Mouse (Mus musculus): Measurements from ENCODE around the gene Oser1.
"Not testable (repeated sequence)": the region's sequence is repeated elsewhere in the genome, so short reads cannot be mapped to it uniquely, and the experiment has no call there.

The Oser1 gene

DNA sequence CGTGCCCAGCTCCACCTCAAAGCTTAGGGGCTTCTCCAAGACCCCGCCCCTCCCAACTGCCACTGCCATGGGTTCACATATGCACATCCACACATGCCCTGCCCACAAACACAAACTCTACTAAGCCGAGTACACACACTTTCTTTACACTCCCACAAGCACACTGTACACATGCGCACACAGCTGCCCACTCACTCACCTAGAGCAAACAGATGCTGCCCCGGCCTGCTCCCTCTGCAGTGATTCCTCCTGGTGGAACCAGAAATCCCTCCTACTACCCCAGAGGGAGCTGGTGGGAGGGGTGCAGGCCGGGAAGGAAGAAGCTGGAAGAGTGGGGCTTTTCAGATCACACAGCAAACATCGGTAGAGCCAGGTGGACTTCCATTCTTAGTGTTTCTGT is 19.5 kb upstream of the Oser1 start:
- DNase-seq (ENCODE audit: low read depth, low spot score) = no peak

DNA sequence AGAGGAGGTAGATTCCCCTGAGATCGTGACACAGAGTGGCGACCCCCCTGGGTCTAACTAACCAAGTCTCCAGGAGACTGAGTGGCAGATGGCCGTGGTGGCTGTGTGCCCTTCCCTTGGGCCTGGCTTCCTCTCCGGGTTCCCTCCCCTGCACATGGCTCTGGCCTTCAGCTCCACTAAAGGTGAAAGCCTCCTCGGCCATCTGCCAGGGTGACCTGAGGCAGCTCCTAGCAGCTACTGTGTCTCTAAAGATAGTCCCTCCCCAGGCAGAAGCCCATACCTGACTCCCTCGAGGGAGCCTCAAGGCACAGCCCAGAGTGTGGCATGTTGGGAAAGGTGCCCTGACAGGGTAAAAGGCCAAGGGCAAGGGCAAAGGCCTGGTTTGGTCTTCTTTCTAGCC is 19.0 kb upstream of the Oser1 start:
- peak; percentile 81 for DNase-seq (ENCODE audit: low read depth, low spot score)

DNA sequence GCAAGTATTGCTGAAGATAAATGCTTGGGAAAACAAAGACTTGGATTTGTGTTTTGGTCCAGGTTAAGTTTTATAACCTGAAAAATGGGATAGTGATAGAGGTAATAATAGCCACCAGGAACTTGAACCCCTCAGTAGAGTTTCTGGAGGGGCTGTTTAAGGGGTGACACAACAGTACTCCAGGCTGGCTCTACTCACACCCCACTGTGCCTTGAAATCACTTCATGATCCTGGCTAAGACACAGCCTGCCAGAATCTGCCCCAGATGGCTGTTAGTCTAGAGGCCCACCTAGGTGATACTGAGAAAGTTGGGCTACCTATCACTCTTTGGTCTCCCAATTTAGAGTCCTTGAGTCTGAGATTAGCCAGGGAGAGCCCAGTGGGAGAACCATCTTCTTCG is 15.0 kb upstream of the Oser1 start:
- DNase-seq (ENCODE audit: low read depth, low spot score) = no peak

DNA sequence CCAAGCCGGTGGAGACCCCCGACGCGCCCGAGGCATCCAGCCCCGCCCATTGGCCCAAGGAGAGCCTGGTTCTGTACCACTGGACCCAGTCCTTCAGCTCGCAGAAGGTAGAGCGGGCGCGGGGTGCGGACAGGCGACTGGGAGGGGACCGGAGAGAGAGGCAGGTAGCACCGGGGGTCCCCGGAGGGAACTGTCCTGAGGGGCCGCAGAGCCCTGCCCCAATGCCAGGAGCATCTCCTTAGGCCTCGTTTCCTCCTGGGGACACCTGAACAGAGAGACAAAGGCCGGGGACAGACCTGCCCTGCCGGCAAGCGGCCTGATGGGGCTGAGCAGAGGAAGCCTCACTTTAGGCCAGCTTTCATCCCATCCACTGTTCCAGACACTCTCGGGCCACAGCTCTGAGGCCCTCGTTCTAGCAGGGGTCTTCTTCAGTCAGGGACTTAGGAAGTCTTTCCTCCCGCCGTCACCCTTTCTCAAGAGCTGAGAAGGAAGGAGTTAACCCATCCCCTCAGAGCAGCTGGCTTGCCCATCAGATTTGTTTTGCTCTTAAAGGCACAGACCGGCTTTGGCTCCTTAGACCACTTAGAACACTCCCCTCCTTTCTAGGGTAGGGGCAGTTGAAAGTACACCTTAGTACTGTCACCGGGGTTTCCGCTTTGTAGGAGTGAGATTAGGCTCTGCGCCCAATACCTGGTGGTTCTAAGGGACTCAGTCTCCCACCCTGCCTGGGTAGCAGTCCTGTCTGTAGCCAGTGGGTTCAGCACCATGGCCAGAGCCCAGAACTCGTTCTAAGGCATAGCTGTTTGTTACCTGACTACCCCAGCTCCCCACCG is 14.3 kb upstream of the Oser1 start:
- no peak for DNase-seq (ENCODE audit: low read depth, low spot score)

DNA sequence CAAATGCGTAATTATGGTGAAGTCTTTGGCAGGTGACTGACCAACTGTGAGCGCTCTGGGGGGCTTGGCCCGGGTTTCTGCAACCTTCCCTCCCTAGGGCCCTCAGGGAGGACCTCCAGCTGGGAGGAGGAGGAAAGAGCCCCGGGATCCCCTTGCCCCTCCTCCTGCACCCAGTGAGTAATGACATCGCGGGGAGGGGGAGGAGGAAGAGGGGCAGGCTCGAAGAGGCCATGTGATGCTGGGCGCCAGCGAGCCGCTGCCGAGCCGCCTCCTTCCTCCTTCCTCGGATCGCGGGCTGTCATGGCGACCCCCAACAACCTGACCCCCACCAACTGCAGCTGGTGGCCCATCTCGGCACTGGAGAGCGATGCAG is 13.7 kb upstream of the Oser1 start, which contains the start of gene Gdap1l1:
TSS of gene Gdap1l1 (plus strand) at position 231 of the 373 bp plus-strand sequence.
- DNase-seq (ENCODE audit: low read depth, low spot score) = no peak

DNA sequence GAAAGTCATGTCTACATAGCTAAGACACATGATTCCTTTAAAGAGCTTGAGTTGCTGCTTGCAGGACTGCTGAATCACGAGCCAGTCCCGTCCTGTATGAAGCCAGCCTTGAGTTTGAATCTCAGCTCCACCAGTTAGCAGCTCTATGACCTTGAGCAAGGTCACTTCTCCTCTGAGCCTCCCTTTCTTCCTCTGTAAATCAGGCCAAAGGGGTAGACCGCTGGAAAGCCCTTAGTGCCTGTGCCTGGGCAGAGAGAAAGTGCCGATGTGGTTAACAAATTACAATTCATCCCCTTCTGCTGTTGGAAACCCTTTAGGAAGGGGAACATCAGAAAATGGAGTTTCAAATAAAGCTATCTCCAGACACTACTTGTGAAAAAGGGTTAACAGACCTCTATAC is 13.3 kb upstream of the Oser1 start:
- no peak for DNase-seq (ENCODE audit: low read depth, low spot score)

DNA sequence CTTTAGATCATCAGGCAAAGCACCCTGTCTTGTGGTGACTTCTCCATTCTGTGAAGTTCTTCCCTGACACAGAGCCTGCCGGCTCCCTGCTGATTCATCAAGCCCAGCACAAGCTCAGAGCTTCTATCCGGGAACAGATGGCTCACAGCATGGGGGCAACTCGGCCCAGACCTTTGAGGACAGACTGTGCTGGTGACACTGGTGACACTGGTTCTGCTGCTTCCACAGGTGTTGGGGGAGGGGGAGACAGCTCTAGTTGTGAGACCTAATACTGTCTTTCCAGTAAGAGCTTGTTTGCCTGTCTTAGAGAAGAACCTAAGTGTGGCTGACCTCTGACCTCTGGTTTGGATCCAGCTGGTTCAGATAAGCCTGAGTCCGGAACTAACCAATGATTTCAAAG is 9.5 kb upstream of the Oser1 start:
- no peak for DNase-seq (ENCODE audit: low read depth, low spot score)

DNA sequence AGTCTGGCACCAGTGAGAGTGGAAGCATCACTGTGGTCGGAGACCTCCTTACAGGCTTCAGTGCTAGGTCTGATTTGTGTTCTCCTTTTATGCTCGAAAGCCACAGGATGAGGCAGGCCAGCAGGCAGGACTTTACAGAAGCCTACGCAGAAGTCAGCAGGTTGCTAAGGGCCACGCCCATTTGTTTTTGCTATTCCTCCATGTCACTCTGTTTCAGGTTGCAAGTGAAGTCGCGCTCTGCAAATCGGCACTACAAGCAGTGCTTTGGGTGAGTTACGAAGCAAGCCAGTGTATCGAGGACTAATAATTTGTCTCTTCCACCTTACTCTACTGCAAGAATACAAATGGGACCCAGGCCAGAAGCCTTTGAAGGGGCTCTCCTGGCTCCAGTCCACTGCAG is 6.8 kb upstream of the Oser1 start:
- DNase-seq (ENCODE audit: low read depth, low spot score) = no peak

DNA sequence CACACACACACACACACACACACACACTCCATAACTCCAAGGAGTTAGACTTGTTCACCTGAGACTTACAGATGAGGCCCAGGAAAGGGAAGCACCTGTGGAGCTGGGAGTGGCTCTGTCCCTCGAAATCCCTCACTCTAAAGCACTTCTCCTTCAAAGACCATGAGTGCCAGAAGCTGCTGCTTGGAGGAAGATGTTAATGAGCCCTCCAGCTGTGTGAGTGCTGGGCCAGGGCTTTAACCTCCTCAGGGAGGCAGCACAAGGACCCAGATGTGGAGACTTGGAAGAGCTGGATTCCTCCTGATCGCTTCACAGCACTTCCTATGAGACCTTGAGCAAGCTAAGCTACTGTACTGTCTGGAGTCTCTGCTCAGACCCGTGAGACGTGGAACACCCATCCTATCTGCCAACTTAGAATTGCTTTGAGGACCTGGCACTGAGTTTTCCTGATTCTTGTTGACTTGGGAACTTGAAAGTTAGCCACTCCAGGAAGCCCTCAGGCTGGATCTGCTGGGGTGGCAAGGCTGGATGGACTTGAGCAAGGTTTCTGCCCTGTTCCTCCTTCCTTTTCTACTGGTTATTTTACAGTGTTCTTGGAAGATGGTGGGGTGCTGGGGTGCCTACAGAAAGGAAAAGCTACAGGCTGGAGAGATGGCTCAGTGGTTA is 4.0 kb upstream of the Oser1 start:
- no peak for DNase-seq (ENCODE audit: low read depth, low spot score)

DNA sequence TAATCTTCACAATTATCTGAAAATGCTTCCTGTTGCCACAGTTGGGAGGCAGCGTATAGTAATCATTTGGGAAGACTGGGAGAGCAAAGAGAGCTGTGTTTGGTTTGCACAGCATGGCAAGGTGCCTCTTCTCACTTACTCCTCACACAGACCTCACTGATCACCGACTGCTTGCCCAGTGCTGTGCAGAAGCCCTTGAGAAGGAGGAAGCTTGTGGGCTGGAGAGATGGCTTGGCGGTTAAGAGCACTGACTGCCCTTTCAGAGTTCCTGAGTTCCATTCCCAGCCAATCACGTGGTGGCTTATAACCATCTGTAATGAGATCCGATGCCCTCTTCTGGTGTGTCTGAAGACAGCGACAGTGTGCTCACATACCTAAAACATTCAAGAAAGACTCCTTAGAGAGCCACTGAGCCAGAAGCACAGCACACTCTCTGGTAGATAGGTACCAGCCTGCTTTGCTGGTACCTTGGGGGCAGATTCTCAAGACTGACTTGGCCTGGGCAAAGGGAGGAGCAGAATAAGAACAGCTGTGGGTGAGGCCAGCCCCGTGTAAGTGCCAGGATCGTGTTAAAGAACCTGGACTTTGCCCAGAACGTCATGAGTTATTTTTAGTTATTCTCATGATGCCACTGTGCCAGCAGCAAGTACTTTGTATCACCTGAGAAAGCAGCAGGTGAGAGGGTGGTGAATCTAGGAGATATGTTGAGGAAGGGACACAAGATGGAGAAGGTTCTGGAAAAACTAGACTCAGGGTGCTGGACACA is 1.4 kb downstream of the Oser1 start:
- peak; percentile 61 for DNase-seq (ENCODE audit: low read depth, low spot score)

DNA sequence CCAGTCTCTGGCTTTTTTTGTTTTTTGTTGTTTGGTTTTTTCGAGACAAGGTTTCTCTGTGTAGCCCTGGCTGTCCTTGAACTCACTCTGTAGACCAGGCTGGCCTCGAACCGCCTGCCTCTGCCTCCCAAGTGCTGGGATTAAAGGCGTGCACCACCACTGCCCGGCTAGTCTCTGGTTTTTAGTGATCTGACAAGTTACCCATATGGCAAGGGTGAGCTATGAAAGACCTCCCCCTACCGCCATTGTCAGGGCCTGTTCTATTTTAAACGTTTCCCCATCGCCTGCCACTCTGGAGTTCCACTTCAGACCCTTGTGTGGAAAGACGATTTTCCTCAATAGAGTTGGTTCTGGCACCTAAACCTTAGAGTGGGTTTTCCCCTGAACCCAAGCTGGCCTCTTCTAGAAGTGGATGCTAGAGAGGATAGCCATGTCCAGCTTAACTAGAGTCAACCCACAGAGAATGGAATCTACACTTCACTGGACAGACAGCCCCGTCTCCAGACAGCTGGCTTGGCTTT is 4.1 kb downstream of the Oser1 start:
- DNase-seq (ENCODE audit: low read depth, low spot score) = no peak

DNA sequence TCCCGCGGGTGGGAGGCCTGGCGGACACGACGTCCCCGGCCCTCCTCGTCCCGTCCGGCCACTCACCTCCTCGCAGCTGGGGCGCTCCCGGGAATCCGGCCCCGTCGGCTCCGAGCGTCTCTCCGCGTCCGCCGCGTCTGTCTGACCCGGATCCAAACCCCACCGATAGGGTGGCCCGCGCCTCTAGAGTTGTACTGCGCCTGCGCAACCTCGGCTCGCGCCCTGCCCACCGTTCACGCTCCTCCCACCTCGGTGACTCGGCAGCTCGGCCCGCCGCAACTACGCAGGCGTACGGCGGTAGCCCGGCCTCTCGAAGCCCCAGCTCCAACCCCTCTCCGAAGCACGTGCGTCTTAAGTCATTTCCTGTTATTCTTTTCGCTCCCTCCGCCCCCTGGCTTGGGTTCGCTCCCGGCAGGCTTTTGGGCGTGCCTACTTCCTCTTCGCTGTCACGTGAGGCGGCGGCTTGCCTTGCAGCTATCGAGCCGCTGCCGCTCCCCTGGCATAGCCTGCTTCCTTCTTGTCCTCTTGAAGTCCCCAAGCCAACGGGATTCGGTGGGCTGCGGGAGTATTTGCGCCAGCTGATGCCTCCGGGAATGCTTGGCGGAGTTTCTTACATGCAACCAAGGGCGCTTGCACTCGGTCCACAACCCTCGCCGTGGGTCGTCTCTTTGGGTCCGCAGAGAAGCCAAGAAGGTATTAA is 5.0 kb downstream of the Oser1 start:
- peak; percentile 100 for DNase-seq (ENCODE audit: low read depth, low spot score)

DNA sequence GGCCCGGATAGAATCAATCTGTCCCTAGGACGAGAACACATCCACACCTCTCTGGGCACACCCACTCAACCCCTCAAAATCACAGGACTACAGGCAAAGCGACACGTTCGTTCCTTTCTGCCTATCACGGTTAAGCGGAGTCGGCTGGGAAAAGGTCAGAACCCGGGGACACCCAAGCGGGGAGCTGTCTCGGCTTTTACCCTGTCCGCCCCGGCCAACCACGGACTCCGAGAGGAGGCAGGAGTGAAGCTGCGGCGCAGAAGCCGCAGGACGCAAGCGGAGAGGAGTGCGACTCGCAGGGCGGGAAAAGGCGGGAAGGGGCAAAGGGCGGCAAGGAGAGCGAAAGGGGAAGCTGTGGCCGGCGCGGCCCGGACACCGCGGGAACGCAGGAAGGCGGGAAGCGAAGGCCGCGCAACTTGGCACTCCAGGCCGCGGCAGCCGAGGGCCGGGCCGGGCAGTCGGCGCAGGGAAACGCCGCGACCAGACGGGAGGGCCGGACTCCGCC is 5.6 kb downstream of the Oser1 start:
- DNase-seq (ENCODE audit: low read depth, low spot score) = peak; percentile 34

DNA sequence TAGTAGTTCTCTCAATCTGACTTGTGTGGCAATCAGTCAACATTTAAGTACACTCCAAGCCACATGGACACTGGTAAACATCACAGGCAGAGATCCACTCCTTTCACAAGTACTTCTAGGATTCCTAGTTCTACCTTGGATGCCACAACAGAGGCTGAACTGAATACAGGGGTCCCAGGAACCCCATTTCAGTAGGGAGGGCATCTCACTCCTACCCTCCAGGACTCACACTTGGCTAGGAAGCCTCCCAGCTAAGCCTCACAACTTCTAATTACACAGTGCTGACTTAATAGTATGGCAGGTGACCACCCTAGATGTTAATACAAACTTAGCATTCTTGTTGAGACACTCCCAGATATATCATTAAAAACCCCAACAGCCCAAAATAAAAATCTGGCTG is 6.7 kb downstream of the Oser1 start:
- DNase-seq (ENCODE audit: low read depth, low spot score) = no peak

DNA sequence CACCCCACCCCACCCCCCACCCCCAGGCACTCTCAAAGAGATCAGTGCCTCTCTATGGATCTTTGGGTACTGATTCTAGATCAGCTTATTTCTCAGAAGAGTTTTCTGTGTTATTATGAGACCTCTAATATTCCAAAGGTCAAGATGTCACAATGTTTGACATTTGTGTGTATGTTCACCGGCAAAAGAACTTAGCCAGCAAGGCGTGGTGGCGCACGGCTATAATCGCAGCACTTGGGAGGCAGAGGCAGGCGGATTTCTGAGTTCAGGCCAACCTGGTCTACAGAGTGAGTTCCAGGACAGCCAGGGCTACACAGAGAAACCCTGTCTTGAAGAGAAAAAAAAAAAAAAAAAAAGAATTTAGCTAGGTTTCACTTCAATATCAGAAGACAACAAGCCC is 7.5 kb downstream of the Oser1 start:
- no peak for DNase-seq (ENCODE audit: low read depth, low spot score)

DNA sequence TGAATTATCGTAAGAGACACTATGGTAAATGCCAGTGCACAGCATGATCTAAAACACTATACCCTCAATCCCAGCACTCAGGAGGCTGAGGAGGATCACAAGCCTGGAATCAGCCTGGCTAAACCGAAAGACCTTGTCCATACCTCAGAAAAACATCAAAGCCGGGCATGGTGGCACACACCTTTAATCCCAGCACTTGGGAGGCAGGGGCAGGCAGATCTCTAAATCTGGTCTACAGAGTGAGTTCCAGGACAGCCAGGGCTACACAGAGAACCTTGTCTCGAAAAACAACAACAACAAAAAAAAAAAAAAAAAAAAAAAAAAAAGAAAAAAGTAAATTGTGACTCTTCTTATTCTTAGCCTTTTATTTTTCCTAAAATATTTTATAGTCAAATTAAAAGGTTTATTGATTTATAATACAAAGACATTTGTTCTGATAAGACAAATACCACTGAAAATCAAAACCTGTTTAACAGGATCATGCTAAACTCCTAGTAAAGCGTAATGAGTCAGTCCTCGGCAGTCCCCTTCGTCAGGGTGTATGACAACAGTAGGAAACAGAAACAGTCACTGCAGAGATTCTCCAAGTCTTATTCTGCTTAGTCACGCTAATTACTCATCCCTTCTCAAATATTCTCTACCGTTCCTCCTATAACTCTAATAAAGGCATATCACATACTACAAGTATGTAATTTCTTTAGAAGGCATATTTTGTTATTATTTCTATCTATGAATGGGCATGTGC is 11.5 kb downstream of the Oser1 start:
- DNase-seq (ENCODE audit: low read depth, low spot score) = no peak

DNA sequence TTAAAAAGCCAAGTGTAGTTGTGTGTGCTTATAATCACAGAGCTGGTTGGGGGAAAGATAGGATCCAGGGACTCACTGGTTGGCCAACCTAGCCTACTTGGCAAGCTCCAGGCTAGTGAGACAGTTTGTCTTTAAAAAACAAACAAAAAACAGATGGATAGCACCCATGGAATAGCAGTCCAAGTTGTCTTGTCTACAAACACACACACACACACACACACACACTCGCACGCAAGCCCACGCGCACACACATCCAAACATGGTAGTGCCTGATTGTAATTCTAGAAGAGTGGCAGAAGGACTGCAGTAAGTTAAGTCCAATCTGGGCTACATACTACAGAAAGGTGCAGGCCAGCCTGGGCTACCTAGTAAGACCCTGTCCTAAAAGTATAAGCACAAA is 12.1 kb downstream of the Oser1 start:
- no peak for DNase-seq (ENCODE audit: low read depth, low spot score)

DNA sequence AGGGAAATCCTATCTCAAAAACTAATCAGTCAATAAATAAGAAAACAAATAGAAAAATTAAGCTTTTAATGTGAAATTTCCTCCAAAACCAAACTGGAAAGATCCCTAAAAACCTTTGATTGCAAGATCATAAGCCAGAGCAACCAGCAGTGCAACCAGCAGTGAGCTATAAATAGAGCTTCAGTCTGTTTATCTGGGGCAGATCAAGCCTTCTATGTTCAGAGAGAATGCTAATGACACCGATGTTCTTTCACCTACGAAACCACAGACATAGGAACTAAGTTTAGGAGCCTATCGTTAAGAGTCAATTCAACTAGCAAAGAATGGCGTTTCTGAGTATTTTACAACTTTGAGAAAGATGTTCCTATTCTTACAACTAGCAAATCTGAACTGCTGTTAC is 12.7 kb downstream of the Oser1 start:
- no peak for DNase-seq (ENCODE audit: low read depth, low spot score)

DNA sequence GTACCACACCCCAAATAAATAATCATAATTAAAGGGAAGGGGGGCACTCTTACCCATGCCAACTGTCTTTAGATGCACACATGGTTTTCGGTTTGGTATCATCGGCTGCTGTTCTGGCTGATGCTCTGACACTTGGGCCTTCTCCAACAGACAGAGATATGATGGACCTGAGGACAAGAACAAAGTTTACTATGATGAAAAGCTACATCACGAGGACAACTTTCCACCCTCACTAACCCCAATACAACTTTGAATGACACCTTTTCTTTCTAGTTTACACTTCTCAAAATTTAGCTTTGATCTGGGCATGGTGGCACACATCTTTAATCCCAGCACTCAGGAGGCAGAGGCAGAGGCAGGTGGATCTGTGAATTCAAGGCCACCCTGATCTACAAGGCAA is 13.2 kb downstream of the Oser1 start:
- DNase-seq (ENCODE audit: low read depth, low spot score) = not testable (repeated sequence)

DNA sequence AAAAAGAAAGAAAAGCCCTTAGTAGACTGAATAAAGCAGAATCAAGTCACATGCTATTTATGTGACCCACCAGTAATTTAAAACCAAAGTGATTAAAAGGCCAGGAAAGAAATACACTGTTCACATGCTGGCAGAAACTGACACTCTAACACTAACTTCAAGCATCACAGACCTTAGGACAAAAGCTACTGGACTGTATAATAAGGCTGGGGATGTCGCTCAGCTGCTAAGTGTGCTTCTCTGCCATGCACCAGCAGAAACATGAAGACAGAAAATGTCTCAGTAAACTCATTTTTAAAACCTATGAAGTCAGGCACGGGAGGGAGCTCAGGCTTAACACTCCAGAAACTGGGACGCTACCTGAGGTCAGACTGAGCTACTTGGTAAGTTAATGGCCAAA is 14.3 kb downstream of the Oser1 start:
- no peak for DNase-seq (ENCODE audit: low read depth, low spot score)
